9 mouse cellular contexts compared by ENCODE assay signal in genomic region chr16:4500598-4501385, GRCm38 (mm10). TPM values are rescaled to one million over a fixed set of nuclear protein-coding genes. Genes with fewer than 3 reads are reported as not detected.
DNase-seq lines count a peak whose midpoint lies in the region; ATAC-seq and TF ChIP-seq lines count a peak whose summit lies in the region.
"Had no signal": no experiment of that assay in that cellular context is flagged by ENCODE, and none has a peak within 500 bp of the region (broad histone marks: within the 10 kb centered on the region; RNA-seq: fewer than 3 reads in every experiment).

No protein-coding gene starts in this region.

- H3K4me2 ChIP-seq in liver, postnatal 0 days (ENCODE audit: low read depth, low read length) = no peak overlapping the region
- peak overlapping the region; percentile 24; the same call in 1 of the 2 replicates for H3K4me2 ChIP-seq in heart, embryonic 16.5 days (ENCODE audit: low read depth, low read length)
- no peak overlapping the region for H3K4me2 ChIP-seq in hindbrain, postnatal 0 days (ENCODE audit: low read depth, low read length)
- H3K4me2 ChIP-seq: limb, embryonic 15.5 days had no signal

- H3K36me3 ChIP-seq in liver, postnatal 0 days (replicated peaks; ENCODE audit: insufficient read depth, low read length) = no peaks in the 10 kb centered on the region
- peaks cover 11% of the 10 kb centered on the region for H3K36me3 ChIP-seq in heart, embryonic 16.5 days (ENCODE audit: control insufficient read depth, insufficient read depth)
- H3K36me3 ChIP-seq in hindbrain, postnatal 0 days (ENCODE audit: insufficient read depth, low read length) = no peaks in the 10 kb centered on the region
- H3K36me3 ChIP-seq in hindbrain, embryonic 10.5 days = no peaks in the 10 kb centered on the region
- H3K36me3 ChIP-seq: limb, embryonic 15.5 days had no signal

- H3K9me3 ChIP-seq in liver, postnatal 0 days (ENCODE audit: low read length) = no peaks in the 10 kb centered on the region
- no peaks in the 10 kb centered on the region for H3K9me3 ChIP-seq in heart, embryonic 16.5 days (replicated peaks; ENCODE audit: control insufficient read depth, low read length)
- no peaks in the 10 kb centered on the region for H3K9me3 ChIP-seq in hindbrain, postnatal 0 days (ENCODE audit: low read length)
- H3K9me3 ChIP-seq in hindbrain, embryonic 10.5 days = no peaks in the 10 kb centered on the region
- H3K9me3 ChIP-seq: limb, embryonic 15.5 days had no signal

- ATAC-seq in liver, postnatal 0 days = peak; percentile 19; the same call in 1 of the 2 replicates
- peak; percentile 85 for ATAC-seq in heart, embryonic 16.5 days (replicated peaks; ENCODE audit: extremely low read depth, insufficient read depth, low FRiP score)
- ATAC-seq in hindbrain, postnatal 0 days = no peak

- H3K4me3 ChIP-seq in liver, postnatal 0 days (ENCODE audit: low read depth, low read length) = no peak overlapping the region
- H3K4me3 ChIP-seq in heart, embryonic 16.5 days (ENCODE audit: low read length) = no peak overlapping the region
- no peak overlapping the region for H3K4me3 ChIP-seq in hindbrain, postnatal 0 days (ENCODE audit: low read length)
- no peak overlapping the region for H3K4me3 ChIP-seq in hindbrain, embryonic 10.5 days
- H3K4me3 ChIP-seq: limb, embryonic 15.5 days had no signal

- TF ChIP-seq EP300 in liver, postnatal 0 days (IDR thresholded peaks at IDR 0.05; ENCODE audit: low read depth) = no peak

- DNase-seq in liver, postnatal 0 days = peak; percentile 35
- no peak for DNase-seq in liver
- DNase-seq in gastrocnemius, adult 18-20 months (ENCODE audit: low spot score) = peak; percentile 87
- DNase-seq in spleen, postnatal 36 days (ENCODE audit: low spot score in 2 of 2) = peak; percentile 51 to 57
- DNase-seq in cerebellum, postnatal 10 days = no peak
- DNase-seq in hindbrain, postnatal 0 days (ENCODE audit: low spot score) = no peak
- no peak for DNase-seq in hindbrain, embryonic 10.5 days (ENCODE audit: low spot score)

- H3K27me3 ChIP-seq in liver, postnatal 0 days (ENCODE audit: insufficient read depth, low read length) = no peaks in the 10 kb centered on the region
- H3K27me3 ChIP-seq in heart, embryonic 16.5 days (ENCODE audit: control insufficient read depth, insufficient read depth, low read length) = no peaks in the 10 kb centered on the region
- H3K27me3 ChIP-seq in hindbrain, postnatal 0 days (ENCODE audit: insufficient read depth, low read length) = no peaks in the 10 kb centered on the region
- no peaks in the 10 kb centered on the region for H3K27me3 ChIP-seq in hindbrain, embryonic 10.5 days (ENCODE audit: insufficient read depth, poor library complexity, severe bottlenecking)
- H3K27me3 ChIP-seq: limb, embryonic 15.5 days had no signal

- no peak for TF ChIP-seq CTCF in liver, postnatal 0 days (IDR thresholded peaks at IDR 0.05; ENCODE audit: low read depth)
- TF ChIP-seq CTCF in hindbrain, postnatal 0 days (IDR thresholded peaks at IDR 0.05; ENCODE audit: low read depth) = no peak

- WGBS in liver, postnatal 0 days (ENCODE audit: insufficient replicate concordance) = 67% methylated on average over 8 of the region's 8 CpGs
- whole genome bisulfite sequencing in heart, embryonic 16.5 days = 63% methylated on average over 8 of the region's 8 CpGs
- 78% methylated on average over 8 of the region's 8 CpGs for WGBS in hindbrain, postnatal 0 days
- WGBS in hindbrain, embryonic 10.5 days = 87% methylated on average over 8 of the region's 8 CpGs

- H3K27ac ChIP-seq in liver, postnatal 0 days (ENCODE audit: low read depth) = no peak overlapping the region
- peak overlapping the region; percentile 84 for H3K27ac ChIP-seq in heart, embryonic 16.5 days (ENCODE audit: low read length)
- no peak overlapping the region for H3K27ac ChIP-seq in hindbrain, postnatal 0 days
- no peak overlapping the region for H3K27ac ChIP-seq in hindbrain, embryonic 10.5 days
- H3K27ac ChIP-seq: limb, embryonic 15.5 days had no signal

- no peak overlapping the region for H3K9ac ChIP-seq in liver, postnatal 0 days (replicated peaks)
- peak overlapping the region; percentile 56 for H3K9ac ChIP-seq in heart, embryonic 16.5 days (ENCODE audit: low read length)
- H3K9ac ChIP-seq in hindbrain, postnatal 0 days (replicated peaks; ENCODE audit: low read length) = no peak overlapping the region
- H3K9ac ChIP-seq: limb, embryonic 15.5 days had no signal

- peaks cover 3% of the 10 kb centered on the region; the same call in 1 of the 2 replicates for H3K4me1 ChIP-seq in liver, postnatal 0 days (ENCODE audit: insufficient read depth)
- H3K4me1 ChIP-seq in heart, embryonic 16.5 days (ENCODE audit: control insufficient read depth, insufficient read depth, low read length) = peaks cover 41% of the 10 kb centered on the region
- H3K4me1 ChIP-seq in hindbrain, postnatal 0 days (ENCODE audit: insufficient read depth, low read length) = no peaks in the 10 kb centered on the region
- H3K4me1 ChIP-seq in hindbrain, embryonic 10.5 days (replicated peaks) = peaks cover 8% of the 10 kb centered on the region; the same call in 1 of the 2 replicates

RNA-seq across cellular contexts. Expression of gene Srl, which starts 40.8 kb away (rescaled TPM):
- 1.00 and 3.0 TPM in 2 replicates for polyA plus RNA-seq in liver, postnatal 0 days (2015; fragmentation: Nextera tagmentation; extraction: Ambion mirVana)
- 1,000 to 10,000 TPM; 1,111 to 1,154 TPM for total RNA-seq in gastrocnemius, adult 18-20 months (2021)
- polyA plus RNA-seq in heart, embryonic 16.5 days (2015; fragmentation: Nextera tagmentation; extraction: Ambion mirVana) = 280 and 289 TPM in 2 replicates
- total RNA-seq in hindbrain, postnatal 0 days (2014; rRNA removed) = 28.3 and 50.6 TPM in 2 replicates
- polyA plus RNA-seq in hindbrain, postnatal 0 days (2015; fragmentation: Nextera tagmentation; extraction: Ambion mirVana) = 8.7 and 10.6 TPM in 2 replicates
- polyA plus RNA-seq in hindbrain, embryonic 10.5 days (2016; fragmentation: Nextera tagmentation; extraction: Ambion mirVana) = 22.8 and 23.4 TPM in 2 replicates

RNA-seq across cellular contexts. Expression of gene Tfap4, which starts 58.9 kb away (rescaled TPM):
- polyA plus RNA-seq in liver, postnatal 0 days (2015; fragmentation: Nextera tagmentation; extraction: Ambion mirVana) = 3.9 and 5.6 TPM in 2 replicates
- 1 to 10 TPM; 2.7 to 2.9 TPM for total RNA-seq in gastrocnemius, adult 18-20 months (2021)
- 5.6 and 8.1 TPM in 2 replicates for polyA plus RNA-seq in heart, embryonic 16.5 days (2015; fragmentation: Nextera tagmentation; extraction: Ambion mirVana)
- 7.8 and 9.3 TPM in 2 replicates for total RNA-seq in hindbrain, postnatal 0 days (2014; rRNA removed)
- polyA plus RNA-seq in hindbrain, postnatal 0 days (2015; fragmentation: Nextera tagmentation; extraction: Ambion mirVana) = 7.0 and 7.6 TPM in 2 replicates
- polyA plus RNA-seq in hindbrain, embryonic 10.5 days (2016; fragmentation: Nextera tagmentation; extraction: Ambion mirVana) = 21.3 and 27.5 TPM in 2 replicates

Comparison
In these comparisons a context has a peak if more than half of its experiments do, and no peak if none do; other contexts are left out.
1. DNase-seq: peak in liver, postnatal 0 days (single experiment), gastrocnemius, adult 18-20 months (single experiment) and spleen, postnatal 36 days (2 of 2); none in liver (single experiment), cerebellum, postnatal 10 days (0 of 2), hindbrain, postnatal 0 days (single experiment) and hindbrain, embryonic 10.5 days (single experiment).
2. RNA of gene Srl, which starts 40.8 kb away (polyA plus RNA-seq): 280 to 289 TPM in heart, embryonic 16.5 days; 22.8 to 23.4 TPM in hindbrain, embryonic 10.5 days, 8.7 to 10.6 TPM in hindbrain, postnatal 0 days and 1.00 to 3.0 TPM in liver, postnatal 0 days; every median in the first group is over 10 times any median in the second.